In genomic region chr17:8810201-8810600, GRCm38 (mm10) we compare ENCODE assay signal across 19 mouse cellular contexts.
DNase-seq lines count a peak whose midpoint lies in the region; TF ChIP-seq lines count a peak whose summit lies in the region.
"Had no signal": no experiment of that assay in that cellular context is flagged by ENCODE, and none has a peak within 500 bp of the region (broad histone marks: within the 10 kb centered on the region; RNA-seq: fewer than 3 reads in every experiment).

No protein-coding gene starts in this region.

- peak; percentile 70 to 82 for DNase-seq in adrenal gland, adult (ENCODE audit: inconsistent age in 2 of 2, low spot score in 1 of 2)
- no peak for DNase-seq in adrenal gland, postnatal 25 days
- peak; percentile 41 for DNase-seq in adrenal gland, adult 8-10 months
- no peak for DNase-seq in adrenal gland, postnatal 10 days
- no peak for DNase-seq in gastrocnemius, adult 2 months
- DNase-seq in gastrocnemius, postnatal 4 days (ENCODE audit: low spot score in 2 of 2): no peak
- DNase-seq: B cell, adult 2 months; cerebellum, adult 11 months; cerebellum, adult 18-20 months; cerebellum, adult 8-10 months; cerebellum, adult 9-11 months; cerebellum, postnatal 14 days; cerebellum, postnatal 36 days; embryo, embryonic 11 days had no signal

- H3K4me3 ChIP-seq in gastrocnemius, adult 2 months: no peak overlapping the region
- H3K4me3 ChIP-seq: embryonic facial prominence, embryonic 13.5 days; embryonic facial prominence, embryonic 15.5 days; erythroblast, embryonic 14.5 days; forebrain, embryonic 10.5 days; forebrain, embryonic 12.5 days had no signal

- 0 out of 2 replicates have a peak overlapping the region, but pooled peaks have one; percentile 12 for H3K27ac ChIP-seq in gastrocnemius, adult 2 months
- H3K27ac ChIP-seq: embryonic facial prominence, embryonic 13.5 days; embryonic facial prominence, embryonic 15.5 days; forebrain, embryonic 10.5 days; forebrain, embryonic 12.5 days had no signal

- TF ChIP-seq CTCF in gastrocnemius, adult 2 months (IDR thresholded peaks at IDR 0.05): no peak

- intact Hi-C loops in gastrocnemius, adult 2 months (cut with DNase I): no loop called here

Comparison
In these comparisons a context has a peak if more than half of its experiments do, and no peak if none do; other contexts are left out.
1. DNase-seq: peak in adrenal gland, adult (2 of 2) and adrenal gland, adult 8-10 months (single experiment); none in adrenal gland, postnatal 25 days (single experiment), adrenal gland, postnatal 10 days (single experiment), gastrocnemius, adult 2 months (single experiment) and gastrocnemius, postnatal 4 days (0 of 2).